Mouse (Mus musculus): Measurements from ENCODE around the gene Cfap58.

GRCm38 (mm10) chr19:47918016-47918415 lies 19.5 kb upstream of the Cfap58 start:
- TF ChIP-seq POLR2A (IDR thresholded peaks at IDR 0.05; ENCODE audit: insufficient read depth, low read depth, low read length) (no peak), CTCF (IDR thresholded peaks at IDR 0.05) (no peak), EP300 (IDR thresholded peaks at IDR 0.05; ENCODE audit: insufficient read depth, low read depth, low read length) (no peak)
